Mouse (Mus musculus): ENCODE measurements at regions not wholly inside any gene's neighbourhood (a gene's known extent, or its start where the extent isn't known, plus 50 kb on each side); places are given as distances from the start of the nearest gene placed in this dataset.

DNA sequence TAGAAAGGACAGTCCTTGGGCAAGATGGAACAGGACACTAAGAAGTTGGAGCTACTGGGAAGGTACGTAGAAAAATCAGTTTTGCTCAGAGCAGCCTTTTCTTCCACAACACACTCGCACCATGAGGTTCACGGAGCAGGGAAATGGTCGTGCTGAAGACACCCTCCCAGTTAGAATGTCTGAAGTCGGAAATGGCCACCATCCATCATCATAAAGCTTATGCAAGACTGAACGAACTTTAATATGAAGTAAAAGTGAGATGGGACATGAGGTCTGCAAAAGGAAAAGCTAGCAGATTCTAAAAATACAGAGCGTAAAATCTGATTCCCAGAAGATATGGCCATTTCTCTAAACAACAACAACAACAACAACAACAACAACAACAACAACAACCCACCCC, 133.9 kb downstream of the Gm10295 start:
- TF ChIP-seq CTCF (IDR thresholded peaks at IDR 0.05; ENCODE audit: low read depth): no peak
- no peak for TF ChIP-seq EP300 (IDR thresholded peaks at IDR 0.05; ENCODE audit: low read depth)

All from heart, postnatal 0 days (tissue).